Mouse (Mus musculus) stomach, embryonic 14.5 days (tissue): Measurements from ENCODE around the gene Bglap2. TPM values are rescaled to one million over a fixed set of nuclear protein-coding genes. Genes with fewer than 3 reads are reported as not detected.
"Not testable (repeated sequence)": the region's sequence is repeated elsewhere in the genome, so short reads cannot be mapped to it uniquely, and the experiment has no call there.

Experiments used
- ATAC-seq: fragments of 200-750 bp; cut with Nextera tagmentation; 2 replicates; pipeline ENCODE4 v1.8.0; 2017; ENCODE audit warnings: low read depth, moderate TSS enrichment; ENCODE audit not compliant: insufficient number of reproducible peaks, insufficient read depth, low FRiP score
- H3K27ac ChIP-seq: fragments of 300-500 bp; sonication (generic); 2 replicates; pipeline ENCODE4 v1.5.1; 2014; ENCODE audit warnings: mild to moderate bottlenecking, low read length, moderate library complexity, mixed read lengths
- H3K27me3 ChIP-seq: fragments of 300-500 bp; sonication (generic); 2 replicates; pipeline ENCODE4 v1.6.1; 2014; ENCODE audit warnings: low read length, control low read depth, mixed read lengths; ENCODE audit not compliant: control insufficient read depth, insufficient read depth
- H3K36me3 ChIP-seq: fragments of 300-500 bp; sonication (generic); 2 replicates; pipeline ENCODE4 v1.6.1; 2014; ENCODE audit warnings: mild to moderate bottlenecking, control low read depth, low read length, moderate library complexity, mixed read lengths; ENCODE audit not compliant: control insufficient read depth, insufficient read depth
- H3K4me1 ChIP-seq: fragments of 300-500 bp; sonication (generic); 2 replicates; pipeline ENCODE4 v1.6.1; 2014; ENCODE audit warnings: low read length, control low read depth, mixed read lengths; ENCODE audit not compliant: control insufficient read depth, insufficient read depth
- H3K4me2 ChIP-seq: fragments of 300-500 bp; sonication (generic); replicated peaks from 2 replicates; pipeline ENCODE4 v1.6.1; 2014; ENCODE audit warnings: low read depth, low read length, control low read depth
- H3K4me3 ChIP-seq: fragments of 300-500 bp; sonication (generic); 2 replicates; pipeline ENCODE4 v1.5.1; 2014; ENCODE audit warnings: low read depth, low read length, control low read depth
- H3K9ac ChIP-seq: fragments of 300-500 bp; sonication (generic); replicated peaks from 2 replicates; pipeline ENCODE4 v1.6.1; 2014; ENCODE audit warnings: low read depth, mild to moderate bottlenecking, control low read depth, low read length, moderate library complexity, mixed read lengths
- H3K9me3 ChIP-seq: fragments of 300-500 bp; sonication (generic); 2 replicates; pipeline ENCODE4 v1.6.1; 2016; ENCODE audit warnings: low read depth, low read length, control low read depth; ENCODE audit not compliant: control insufficient read depth
- WGBS: fragments of 180-500 bp; shearing (Covaris S2); extraction: QIAGEN DNeasy Blood & Tissue Kit; methylation state at CpG from one replicate; pipeline ENCODE4 v1.1.7; 2014; 5-methylcytosine and 5-hydroxymethylcytosine counted together
- polyA plus RNA-seq: library from polyadenylated mRNA; unstranded; fragments of >200 nt; fragmentation: Nextera tagmentation; extraction: Ambion mirVana; gene quantifications from 2 replicates; pipeline ENCODE4 v1.2.1, GENCODE M21; 2014

The Bglap2 gene
- not detected in 2 replicates for polyA plus RNA-seq

DNA sequence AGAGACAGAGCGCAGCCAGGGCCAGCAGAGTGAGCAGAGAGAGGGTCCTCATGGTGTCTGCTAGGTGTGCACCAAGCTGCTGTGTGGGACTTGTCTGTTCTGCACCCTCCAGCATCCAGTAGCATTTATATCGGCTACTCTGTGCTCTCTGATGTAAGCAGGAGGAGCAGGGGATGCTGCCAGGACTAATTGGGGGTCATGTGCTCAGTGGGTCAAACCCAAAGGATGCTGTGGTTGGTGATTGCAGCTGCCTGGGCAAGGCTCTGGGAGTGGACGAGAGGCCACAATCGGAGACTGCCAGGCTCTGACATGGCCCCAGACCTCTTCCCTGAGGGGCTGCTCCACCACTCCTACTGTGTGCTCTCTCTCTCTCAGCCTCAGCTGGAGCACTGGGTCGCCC, at the start of gene Bglap2:
Gene Bglap2, minus strand, starts transcription at position 101 of the 400 bp plus-strand sequence.
- not testable (repeated sequence) for H3K4me3 ChIP-seq, H3K4me2 ChIP-seq, H3K27ac ChIP-seq, H3K4me1 ChIP-seq, ATAC-seq, H3K27me3 ChIP-seq, H3K36me3 ChIP-seq, H3K9me3 ChIP-seq, H3K9ac ChIP-seq
- WGBS, result 69% methylated on average over 4 of the region's 5 CpGs

DNA sequence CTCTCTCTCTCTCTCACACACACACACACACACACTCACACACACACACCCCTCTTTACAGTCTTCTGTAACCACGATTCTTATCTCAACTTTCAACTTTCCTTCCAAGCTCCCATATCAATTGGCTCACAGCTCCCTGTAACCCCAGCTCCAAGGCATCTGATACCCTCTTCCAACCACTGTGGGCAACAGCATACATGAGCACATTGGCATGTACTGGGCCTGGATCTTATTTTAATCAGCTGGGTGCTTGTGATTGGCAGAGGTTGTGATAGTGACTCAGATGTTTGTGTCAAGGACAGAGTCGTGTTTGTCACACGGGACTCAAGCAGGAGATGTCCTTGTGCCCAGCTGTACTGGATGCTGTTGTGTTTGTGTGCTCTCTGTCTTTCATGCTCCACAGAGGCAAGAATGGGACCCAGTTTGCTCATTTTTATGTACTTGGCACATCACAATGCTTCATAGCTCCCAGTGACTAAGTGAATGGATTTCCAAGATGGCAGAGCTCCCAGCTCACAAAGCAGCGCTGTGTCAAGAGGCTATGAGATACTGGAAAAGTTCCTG, 48.9 kb upstream of the Bglap2 start:
- 76% methylated on average over 4 of the region's 4 CpGs for WGBS
- no peak overlapping the region for H3K4me3 ChIP-seq
- no peak overlapping the region for H3K4me2 ChIP-seq
- H3K36me3 ChIP-seq, result no peaks in the 10 kb centered on the region
- no peaks in the 10 kb centered on the region for H3K27me3 ChIP-seq
- ATAC-seq, result no peak
- H3K4me1 ChIP-seq, result peaks cover 13% of the 10 kb centered on the region
- no peak overlapping the region for H3K9ac ChIP-seq
- H3K27ac ChIP-seq, result no peak overlapping the region
- no peaks in the 10 kb centered on the region for H3K9me3 ChIP-seq

DNA sequence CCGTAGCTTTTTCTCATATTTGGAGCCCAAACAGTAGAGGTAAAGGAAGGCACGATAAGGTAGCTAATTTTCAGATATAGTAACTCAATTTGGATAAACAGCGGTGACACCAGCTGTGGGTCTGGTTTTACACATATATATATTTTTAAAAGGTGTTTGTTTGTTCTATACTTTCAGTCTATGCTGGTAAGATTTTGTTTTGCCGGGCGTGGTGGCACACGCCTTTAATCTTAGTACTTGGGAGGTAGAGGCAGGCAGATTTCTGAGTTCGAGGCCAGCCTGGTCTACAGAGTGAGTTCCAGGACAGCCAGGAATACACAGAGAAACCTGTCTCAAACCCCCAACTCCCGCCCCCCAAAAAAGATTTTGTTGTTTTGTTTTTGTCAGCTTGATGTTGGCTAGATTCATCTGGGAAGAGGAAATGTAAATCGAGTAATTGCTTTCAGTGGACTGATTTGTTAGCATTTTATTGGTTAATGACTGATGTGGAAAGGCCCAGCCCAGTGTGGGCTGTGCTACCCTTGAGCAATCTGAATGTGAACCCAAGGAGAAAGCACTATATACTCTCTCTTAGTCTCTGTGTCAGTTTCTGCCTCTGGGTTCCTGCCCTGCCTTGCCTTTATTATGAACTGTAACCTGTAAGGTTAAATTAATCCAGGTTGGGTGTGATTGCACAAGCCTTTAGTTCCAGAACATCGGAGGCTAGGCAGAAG, 47.4 kb upstream of the Bglap2 start:
- Histone ChIP-seq H3K4me2 (no peak overlapping the region; the same call in 1 of the 2 replicates), H3K27me3 (no peaks in the 10 kb centered on the region), H3K4me3 (no peak overlapping the region), H3K9me3 (no peaks in the 10 kb centered on the region), H3K36me3 (no peaks in the 10 kb centered on the region), H3K4me1 (peaks cover 17% of the 10 kb centered on the region), H3K9ac (no peak overlapping the region), H3K27ac (no peak overlapping the region)
- 85% methylated on average over 10 of the region's 10 CpGs for WGBS
- ATAC-seq, result no peak

DNA sequence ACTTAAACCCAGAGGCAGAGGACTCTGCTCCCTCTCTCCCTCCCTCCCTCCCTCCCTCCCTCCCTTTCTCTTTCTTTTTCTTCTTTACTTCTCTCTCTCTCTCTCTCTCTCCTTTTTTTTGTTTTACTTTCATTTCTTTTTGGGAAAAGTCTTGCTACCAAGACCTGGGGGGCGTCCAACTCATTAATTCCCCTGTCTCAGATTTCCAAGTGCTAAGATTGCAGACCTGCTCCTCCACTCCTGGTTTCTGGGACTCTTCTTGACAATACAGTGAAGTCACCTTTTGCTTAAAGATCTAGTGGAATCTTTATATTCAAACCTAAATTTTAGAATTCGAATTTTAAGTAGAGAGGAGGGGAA, 46.8 kb upstream of the Bglap2 start:
- 7% methylated on average over 2 of the region's 2 CpGs for WGBS
- H3K36me3 ChIP-seq, result peaks cover 3% of the 10 kb centered on the region; the same call in 1 of the 2 replicates
- H3K27me3 ChIP-seq, result no peaks in the 10 kb centered on the region
- H3K9ac ChIP-seq, result no peak overlapping the region
- no peak for ATAC-seq
- H3K4me3 ChIP-seq, result peak overlapping the region; percentile 79
- peaks cover 17% of the 10 kb centered on the region for H3K4me1 ChIP-seq
- H3K9me3 ChIP-seq, result no peaks in the 10 kb centered on the region
- no peak overlapping the region; the same call in 1 of the 2 replicates for H3K4me2 ChIP-seq
- H3K27ac ChIP-seq, result no peak overlapping the region

DNA sequence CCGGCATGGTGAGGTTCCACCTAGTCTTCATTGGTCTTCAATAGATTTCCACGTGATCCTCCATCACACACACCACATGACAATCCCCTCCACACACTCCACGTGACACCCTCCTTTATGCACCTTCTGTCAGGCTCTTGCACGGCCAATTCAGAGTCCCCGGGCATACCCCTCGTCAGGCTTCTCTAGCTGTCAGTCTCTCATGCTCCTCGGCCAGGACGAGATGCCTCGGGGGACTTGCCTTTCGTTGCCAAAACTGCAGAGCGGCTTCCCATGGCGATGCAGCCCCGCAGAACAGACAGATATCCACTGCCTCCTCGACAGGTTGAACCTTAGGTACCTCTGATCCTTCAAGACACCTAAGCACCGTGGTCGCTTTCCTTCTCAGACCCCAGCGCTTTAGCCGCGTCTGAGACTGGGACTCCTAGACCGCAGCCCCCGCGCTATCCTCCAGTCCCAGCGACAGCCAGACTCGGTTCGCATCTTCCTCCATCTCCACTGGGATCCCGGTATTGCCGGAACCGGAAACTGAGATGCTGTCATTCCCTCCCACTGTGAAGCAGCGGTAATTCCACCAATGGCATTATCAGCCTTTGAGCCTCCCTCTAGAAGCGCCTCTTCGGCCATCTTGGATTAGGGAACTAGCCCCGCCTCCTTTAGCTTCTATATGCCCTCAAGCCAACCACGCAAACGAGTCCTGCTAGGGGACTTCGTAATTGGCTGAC, 46.3 kb upstream of the Bglap2 start, which contains the start of gene Slc25a44:
Gene Slc25a44, minus strand, starts transcription at position 535 of the 725 bp plus-strand sequence.
- peak; percentile 98 for ATAC-seq
- WGBS, result 1% methylated on average over 35 of the region's 35 CpGs

DNA sequence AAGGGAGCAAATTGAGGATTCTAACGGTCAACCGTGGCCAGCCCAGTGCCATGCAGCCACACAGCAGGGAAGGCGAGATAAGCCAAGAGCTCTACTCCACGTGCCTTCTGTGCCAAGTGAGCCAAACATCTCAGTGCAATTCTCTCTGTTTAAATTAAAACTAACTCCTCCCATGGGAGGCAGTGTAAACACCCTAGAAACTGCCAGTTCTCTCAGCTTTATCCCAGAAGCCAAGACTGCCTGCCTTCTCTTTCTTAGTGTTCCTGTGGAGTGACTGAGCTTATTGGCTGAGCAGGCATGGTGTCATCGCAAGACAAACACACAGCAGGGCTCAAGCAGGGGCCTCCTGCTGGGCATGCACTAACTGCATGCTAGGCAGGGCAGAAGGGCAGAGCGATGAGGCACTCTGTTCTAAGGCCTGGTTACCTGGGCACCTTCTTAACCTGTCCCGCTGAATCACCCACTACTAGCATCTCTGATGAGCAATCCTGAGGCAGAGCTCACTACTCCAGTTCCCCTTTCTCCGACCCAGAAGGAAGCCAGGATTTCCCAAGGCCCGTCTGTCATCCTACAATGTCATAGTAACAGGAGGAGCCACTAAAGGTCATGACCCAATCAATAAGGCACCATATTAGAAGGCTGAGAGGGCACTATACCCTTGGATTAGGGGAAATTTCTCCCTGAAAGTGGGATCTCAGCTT, 43.7 kb upstream of the Bglap2 start:
- Histone ChIP-seq H3K36me3 (peaks cover 27% of the 10 kb centered on the region), H3K27ac (peak overlapping the region; percentile 30; the same call in 1 of the 2 replicates), H3K9ac (no peak overlapping the region; the same call in 1 of the 2 replicates), H3K4me3 (no peak overlapping the region), H3K4me2 (no peak overlapping the region), H3K27me3 (no peaks in the 10 kb centered on the region), H3K4me1 (peaks cover 17% of the 10 kb centered on the region), H3K9me3 (no peaks in the 10 kb centered on the region)
- 38% methylated on average over 9 of the region's 9 CpGs for WGBS
- peak; percentile 39; the same call in 1 of the 2 replicates for ATAC-seq

More for the DNA sequence above, 46.3 kb upstream of the Bglap2 start, which contains the start of gene Slc25a44:
- Histone ChIP-seq H3K27ac (no peak within 1 kb of the TSS), H3K36me3 (peaks cover 8% of the 10 kb centered on the region; the same call in 1 of the 2 replicates), H3K4me1 (peaks cover 17% of the 10 kb centered on the region), H3K4me2 (peak within 1 kb of the TSS; percentile 96), H3K9ac (peak within 1 kb of the TSS; percentile 52), H3K27me3 (no peaks in the 10 kb centered on the region), H3K9me3 (no peaks in the 10 kb centered on the region), H3K4me3 (peak within 1 kb of the TSS; percentile 79)

DNA sequence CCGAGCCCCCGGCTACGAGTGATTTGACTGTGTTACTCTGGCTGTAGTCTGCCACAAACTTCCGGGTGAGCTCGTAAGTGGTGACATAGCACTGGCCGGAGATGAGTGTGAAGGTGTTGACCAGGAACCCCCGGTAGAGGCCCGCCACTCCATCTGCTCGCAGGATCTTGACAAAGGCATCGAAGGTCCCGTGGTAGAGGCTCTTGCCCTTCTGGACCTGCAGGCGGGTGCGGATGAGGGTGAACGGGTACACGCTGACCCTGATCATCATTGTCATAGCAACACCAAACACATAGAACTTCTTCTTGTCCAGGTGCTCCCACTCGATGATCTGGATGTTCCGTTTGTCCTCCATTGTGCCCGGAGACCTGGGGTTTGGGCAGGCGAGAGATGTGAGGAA, 42.3 kb upstream of the Bglap2 start:
- WGBS, result 94% methylated on average over 19 of the region's 19 CpGs
- Histone ChIP-seq H3K4me2 (no peak overlapping the region), H3K4me3 (no peak overlapping the region), H3K9me3 (no peaks in the 10 kb centered on the region), H3K4me1 (peaks cover 17% of the 10 kb centered on the region), H3K27ac (no peak overlapping the region), H3K9ac (no peak overlapping the region), H3K27me3 (no peaks in the 10 kb centered on the region), H3K36me3 (peaks cover 37% of the 10 kb centered on the region)
- ATAC-seq, result no peak

DNA sequence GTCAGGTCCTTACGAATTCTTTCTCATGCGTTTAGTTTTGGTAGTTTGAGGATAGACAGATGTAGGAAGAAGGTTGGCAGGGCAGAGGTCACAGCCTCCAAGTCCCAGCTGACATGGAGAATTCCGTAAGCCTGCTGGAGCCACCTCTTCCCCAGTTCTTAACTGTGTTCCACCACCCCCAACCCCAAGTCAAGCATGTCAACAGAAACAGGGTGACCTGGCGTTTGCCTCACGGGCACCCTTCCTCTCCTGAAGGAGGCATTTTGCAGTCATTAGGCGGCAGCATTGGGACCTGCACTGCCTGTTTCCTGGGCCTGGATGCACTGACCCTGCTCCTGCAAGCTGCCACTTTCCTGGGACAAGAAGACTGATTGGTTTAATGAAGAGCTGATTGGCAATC, 39.5 kb upstream of the Bglap2 start:
- no peaks in the 10 kb centered on the region for H3K27me3 ChIP-seq
- H3K27ac ChIP-seq, result no peak overlapping the region
- no peaks in the 10 kb centered on the region for H3K9me3 ChIP-seq
- peaks cover 7% of the 10 kb centered on the region for H3K4me1 ChIP-seq
- H3K9ac ChIP-seq, result no peak overlapping the region
- no peak overlapping the region for H3K4me2 ChIP-seq
- peaks cover 48% of the 10 kb centered on the region for H3K36me3 ChIP-seq
- WGBS, result 71% methylated on average over 6 of the region's 6 CpGs
- ATAC-seq, result no peak
- H3K4me3 ChIP-seq, result no peak overlapping the region
